Mouse (Mus musculus) embryo, embryonic 10 days (tissue): ENCODE data around the gene Rps21.

Experiments
- DNase-seq: peaks from one replicate; pipeline ENCODE4 v3.0.0-alpha.2; 2015; ENCODE audit warnings: low spot score

Rps21 gene

DNA sequence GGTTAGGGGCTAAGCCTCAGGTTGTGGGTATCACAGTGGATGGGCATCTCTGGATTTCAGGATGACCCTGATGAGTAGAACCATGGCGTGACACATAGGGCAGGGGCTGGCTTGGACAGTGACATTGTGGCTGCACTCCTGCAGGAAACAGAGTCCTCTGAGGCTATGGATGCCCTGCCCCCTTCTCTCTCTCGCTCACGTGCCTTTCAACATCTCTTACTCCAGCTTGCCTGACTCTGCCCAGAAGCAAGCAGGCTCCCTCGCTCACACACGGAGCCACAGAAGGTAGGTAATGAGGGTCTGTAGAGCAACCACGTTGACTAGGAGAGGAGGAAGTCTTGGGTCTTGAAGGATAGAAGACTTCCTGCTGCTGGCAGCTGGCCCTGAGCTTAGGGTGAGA lies 33.3 kb downstream of the Rps21 start:
- no peak for DNase-seq

DNA sequence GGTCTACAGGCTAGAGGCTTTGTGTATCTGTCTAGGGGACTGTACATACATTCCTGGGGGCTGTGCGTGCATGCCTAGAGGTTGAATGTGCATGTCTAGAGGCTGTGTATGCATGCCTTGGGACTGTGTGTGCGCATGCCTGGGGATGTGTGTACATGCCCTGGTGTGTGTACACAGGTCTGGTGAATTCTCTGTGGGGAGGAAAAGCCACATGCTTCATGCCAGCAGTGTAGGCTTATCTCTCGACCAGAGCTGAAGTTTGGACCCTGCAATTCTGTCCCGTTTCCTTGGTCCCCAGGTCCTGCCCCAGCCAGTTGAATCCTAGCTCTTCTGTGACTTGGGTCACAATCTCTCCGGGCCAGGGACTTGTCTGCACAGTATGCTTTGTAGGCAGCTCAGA lies 34.4 kb downstream of the Rps21 start:
- DNase-seq = no peak

DNA sequence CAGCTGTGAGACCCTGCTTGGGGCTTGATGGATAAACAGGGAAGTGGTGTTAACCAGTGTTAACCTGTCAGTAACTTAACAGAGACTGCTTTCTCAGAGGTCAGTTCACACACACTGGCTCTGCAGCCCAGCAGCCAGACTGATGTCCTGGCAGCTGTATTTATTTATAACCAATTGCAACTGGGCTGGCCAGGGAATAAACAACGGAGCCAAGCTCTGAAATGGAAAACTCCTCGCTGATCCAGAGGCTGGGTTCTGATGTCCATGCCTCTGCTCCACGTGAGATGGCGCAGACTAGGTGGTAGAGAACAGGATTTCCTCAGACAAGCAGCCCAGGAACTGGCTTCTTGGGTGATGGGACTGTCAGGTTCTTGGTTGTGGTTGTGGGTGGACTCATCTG lies 34.8 kb downstream of the Rps21 start:
- DNase-seq = no peak

DNA sequence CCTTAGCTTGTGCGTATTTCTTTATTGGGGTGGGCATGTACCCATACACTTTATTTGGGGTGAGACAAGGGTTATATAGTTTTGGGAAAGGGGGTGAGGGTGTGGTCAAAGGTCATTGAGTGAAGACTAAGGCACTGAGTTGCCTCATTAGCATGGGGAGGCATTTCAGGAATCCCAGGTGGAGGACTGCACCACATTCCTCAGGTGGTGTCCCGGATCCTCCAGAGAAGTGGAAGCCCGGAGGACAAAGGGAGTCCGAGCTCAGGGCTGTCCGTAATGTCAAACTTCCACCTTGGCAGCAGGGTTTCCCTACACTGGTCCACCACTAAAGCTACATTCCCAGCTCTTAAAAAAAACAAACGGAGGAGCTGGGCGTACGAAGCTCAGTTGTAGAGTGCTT lies 35.7 kb downstream of the Rps21 start:
- DNase-seq = no peak

DNA sequence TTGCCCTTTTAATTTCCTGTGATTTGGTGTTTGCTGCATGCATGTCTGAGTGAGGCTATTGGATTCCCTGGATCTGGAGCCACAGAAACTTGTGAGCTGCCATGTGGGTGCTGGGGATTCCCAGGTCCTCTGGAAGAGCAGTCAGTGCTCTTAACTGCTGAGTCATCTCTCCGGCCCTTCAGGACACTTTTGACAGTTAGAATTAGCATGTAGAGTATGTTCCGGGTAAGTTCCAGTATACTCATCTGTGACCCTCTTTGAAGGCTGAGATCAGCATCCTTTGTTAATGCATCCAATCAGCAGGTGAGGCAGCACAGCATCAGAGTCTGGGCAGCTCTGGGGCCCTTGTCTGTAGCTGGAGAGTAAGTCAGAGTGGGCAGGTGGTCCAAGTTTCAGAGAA lies 43.1 kb downstream of the Rps21 start:
- no peak for DNase-seq

DNA sequence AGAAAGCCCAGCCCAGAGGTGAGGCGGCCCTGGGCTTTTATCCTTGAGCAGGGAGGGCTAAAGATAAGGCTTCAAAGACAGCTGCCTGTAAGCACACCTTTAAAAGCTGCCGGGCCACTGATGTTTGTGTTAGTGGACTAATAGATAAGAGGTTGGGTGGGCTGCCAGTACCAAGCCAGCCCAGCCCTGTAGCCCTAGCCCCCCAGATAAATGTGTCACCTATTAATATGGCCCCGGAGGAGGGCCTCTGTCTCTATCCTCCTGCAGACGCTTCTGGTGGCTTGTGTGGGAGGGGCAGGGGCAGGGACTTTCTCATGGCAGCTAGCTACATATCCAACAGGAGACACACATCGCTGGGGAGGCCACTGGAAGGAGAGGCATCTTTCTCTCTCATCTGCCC lies 43.6 kb downstream of the Rps21 start:
- DNase-seq = no peak

DNA sequence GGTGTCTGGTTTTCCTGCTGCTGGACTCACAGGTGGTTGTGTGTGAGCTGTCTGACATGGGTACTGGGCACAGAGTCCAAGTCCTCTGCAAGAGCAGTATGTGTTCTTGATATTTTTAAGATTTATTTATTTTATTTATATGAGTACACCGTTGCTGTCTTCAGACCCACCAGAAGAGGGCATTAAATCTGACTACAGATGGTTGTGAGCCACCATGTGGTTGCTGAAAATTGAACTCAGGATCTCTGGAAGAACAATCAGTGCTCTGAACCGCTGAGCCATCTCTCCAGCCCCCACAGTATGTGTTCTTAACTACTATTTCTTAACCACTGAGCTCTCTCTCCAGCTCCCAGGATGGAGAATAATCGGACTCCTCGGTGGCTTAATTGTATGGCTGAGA lies 45.0 kb downstream of the Rps21 start:
- DNase-seq = no peak

DNA sequence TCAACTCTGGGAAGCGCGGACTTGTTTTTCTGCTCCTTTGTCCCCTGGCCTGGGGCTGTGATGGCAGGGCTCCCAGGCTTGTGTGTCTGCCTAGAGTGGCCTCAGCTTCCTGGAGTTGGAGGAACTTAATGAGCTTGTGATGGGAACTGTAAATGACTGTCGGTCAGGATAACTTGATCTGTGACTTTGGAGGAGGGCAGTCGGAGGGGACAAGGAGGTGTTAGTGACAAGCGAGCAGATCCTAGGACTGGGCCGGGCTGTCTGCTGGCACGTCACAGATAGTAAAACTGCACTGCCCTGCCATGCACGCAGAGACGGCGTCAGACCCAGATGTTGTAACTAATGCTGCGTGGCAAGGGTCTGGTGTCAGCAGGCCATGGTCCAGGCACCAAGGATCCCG lies 46.3 kb downstream of the Rps21 start:
- no peak for DNase-seq

DNA sequence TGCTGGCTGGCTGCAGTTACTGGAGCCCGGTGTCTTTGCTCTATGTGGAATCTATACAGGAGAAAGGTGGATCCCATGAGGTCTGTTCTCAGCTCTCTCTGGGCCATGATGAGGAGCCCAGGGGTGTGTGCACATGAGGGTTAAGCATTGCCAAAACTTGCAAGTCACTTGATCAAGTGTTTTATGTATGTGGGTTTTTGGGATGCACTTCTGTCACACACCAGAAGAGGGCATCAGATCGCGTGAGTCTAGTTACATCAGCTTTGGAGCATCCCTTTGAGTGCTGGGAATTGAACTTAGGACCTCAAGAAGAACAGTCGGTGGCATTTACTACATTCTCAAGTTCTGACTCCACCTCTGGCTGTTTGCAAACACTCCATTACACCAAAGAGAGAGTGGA lies 47.4 kb downstream of the Rps21 start:
- no peak for DNase-seq

DNA sequence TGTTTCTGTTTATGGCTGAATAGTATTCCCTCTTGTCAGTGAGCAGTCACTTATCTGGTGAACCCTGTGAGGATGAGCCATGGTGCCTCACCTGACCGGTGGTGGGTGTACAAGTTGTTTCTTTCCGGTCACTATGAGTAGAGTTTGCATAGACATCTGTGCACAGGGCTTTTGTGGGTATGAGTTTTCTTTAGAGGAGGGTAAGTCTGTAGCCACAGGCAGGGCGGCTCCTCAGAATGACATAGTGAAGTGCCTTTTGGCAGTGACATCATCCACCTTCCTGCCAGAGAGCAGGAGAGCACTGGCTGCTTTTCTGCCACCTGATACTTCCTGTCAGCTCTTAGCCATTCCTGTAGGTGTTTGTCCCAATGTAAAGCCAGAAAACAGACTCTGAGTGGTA lies 48.3 kb downstream of the Rps21 start:
- DNase-seq = no peak

DNA sequence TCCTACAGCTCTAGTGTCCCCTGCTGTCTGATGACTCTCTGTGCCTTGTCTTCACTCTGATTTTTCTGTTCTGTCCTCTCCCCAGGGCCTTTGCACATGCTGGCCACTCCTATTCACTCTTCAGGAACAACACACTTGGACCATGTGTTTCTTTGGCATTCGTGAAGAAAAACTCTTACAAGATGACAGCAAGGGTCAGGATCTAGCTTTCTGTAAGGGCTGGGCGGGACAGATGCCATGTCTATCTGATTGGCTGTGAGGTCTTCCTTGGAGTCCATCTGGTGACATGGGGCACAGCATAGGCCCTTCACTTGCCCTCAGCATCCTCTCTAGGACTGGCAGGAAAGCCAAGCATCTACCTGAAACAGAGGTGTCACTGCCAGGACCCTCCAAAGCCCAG lies 48.8 kb downstream of the Rps21 start:
- no peak for DNase-seq

DNA sequence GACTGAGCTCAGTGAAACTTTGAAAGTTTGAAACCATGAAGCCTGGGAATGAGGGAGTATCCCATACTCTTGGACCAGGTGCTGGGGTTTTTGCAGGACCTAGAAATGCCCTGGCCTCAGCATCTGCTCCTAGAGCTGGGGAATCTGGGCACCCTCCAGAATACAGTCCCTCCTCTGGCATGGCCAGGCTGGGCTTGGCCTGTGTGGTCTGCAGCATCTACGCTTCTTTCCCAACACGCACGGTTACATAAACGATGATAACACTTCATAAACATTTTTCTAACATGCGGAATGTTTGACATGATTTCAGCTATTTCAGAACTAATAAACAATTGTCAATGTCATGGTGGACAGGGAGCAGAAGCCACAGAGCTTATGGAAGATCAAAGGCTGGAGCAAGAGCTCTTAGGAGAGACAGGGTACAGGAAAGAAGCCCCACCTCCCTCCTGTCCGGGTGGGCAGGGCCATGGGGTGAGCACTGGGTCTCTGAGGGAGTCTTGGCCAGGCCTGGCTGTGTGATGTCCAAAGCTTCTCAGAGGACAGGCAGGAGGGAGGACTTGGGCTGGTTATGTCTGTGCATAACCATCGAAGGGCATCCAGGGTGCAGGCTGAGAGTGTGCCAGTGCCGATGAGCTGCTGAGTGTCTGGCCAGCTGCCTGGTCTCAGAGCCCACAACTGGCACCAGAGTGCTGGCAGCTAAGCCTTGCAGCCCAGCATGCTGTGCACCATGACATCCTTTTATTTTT lies 49.4 kb downstream of the Rps21 start:
- no peak for DNase-seq

DNA sequence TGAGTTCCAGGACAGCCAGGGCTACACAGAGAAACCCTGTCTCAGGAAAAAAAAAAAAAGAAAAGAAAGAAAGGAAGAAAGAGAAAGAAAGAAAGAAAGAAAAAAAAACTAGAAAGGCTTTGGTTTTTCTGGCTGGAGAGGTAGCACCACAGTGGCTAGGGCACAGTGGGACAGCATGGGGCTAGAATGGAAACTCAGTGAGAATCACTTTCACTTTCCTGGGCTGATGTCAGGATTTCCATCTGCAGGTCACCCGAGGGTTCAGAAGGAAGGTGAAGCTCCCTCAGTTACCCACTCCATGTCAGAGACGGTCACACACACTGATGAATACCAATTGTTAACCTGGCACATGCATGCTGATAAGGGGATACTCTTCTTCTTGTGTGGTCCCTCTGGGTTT lies 50.5 kb downstream of the Rps21 start:
- no peak for DNase-seq
